Mouse (Mus musculus): Measurements from ENCODE around the gene Entpd2. TPM values are rescaled to one million over a fixed set of nuclear protein-coding genes. Genes with fewer than 3 reads are reported as not detected.

Gene Entpd2
- polyA plus RNA-seq, 1 experiment from 2014 or later: 0.20 TPM

- WGBS: 85% methylated on average over 8 of the region's 8 CpGs
These were observed 38.6 kb downstream of the Entpd2 start for GRCm38 (mm10) chr2:25434292-25434691.

GRCm38 (mm10) chr2:25436286-25436820 is 40.7 kb downstream of the Entpd2 start:
- no peaks in the 10 kb centered on the region for H3K9me3 ChIP-seq
- H3K27ac ChIP-seq (replicated peaks): no peak overlapping the region
- H3K9ac ChIP-seq (replicated peaks): no peak overlapping the region
- 94% methylated on average over 10 of the region's 10 CpGs for WGBS
- H3K4me1 ChIP-seq: no peaks in the 10 kb centered on the region
- peaks cover 56% of the 10 kb centered on the region for H3K36me3 ChIP-seq
- no peak for ATAC-seq (ENCODE audit: low FRiP score, low read depth)
- no peak overlapping the region for H3K4me2 ChIP-seq (replicated peaks)
- no peaks in the 10 kb centered on the region for H3K27me3 ChIP-seq
- no peak overlapping the region for H3K4me3 ChIP-seq

More at GRCm38 (mm10) chr2:25434292-25434691, 38.6 kb downstream of the Entpd2 start:
- Histone ChIP-seq H3K27me3 (peaks cover 19% of the 10 kb centered on the region), H3K9me3 (no peaks in the 10 kb centered on the region), H3K4me1 (peaks cover 19% of the 10 kb centered on the region), H3K9ac (replicated peaks) (no peak overlapping the region), H3K4me3 (no peak overlapping the region), H3K4me2 (replicated peaks) (no peak overlapping the region), H3K36me3 (peaks cover 40% of the 10 kb centered on the region), H3K27ac (replicated peaks) (no peak overlapping the region)
- no peak for ATAC-seq (ENCODE audit: low FRiP score, low read depth)

- no peak for ATAC-seq (ENCODE audit: low FRiP score, low read depth)
- Histone ChIP-seq H3K27ac (replicated peaks) (no peak overlapping the region), H3K4me2 (replicated peaks) (no peak overlapping the region), H3K4me3 (no peak overlapping the region), H3K36me3 (peaks cover 95% of the 10 kb centered on the region), H3K9me3 (no peaks in the 10 kb centered on the region), H3K9ac (replicated peaks) (no peak overlapping the region), H3K27me3 (no peaks in the 10 kb centered on the region), H3K4me1 (no peaks in the 10 kb centered on the region)
- 88% methylated on average over 20 of the region's 20 CpGs for WGBS
These were observed 45.4 kb downstream of the Entpd2 start for GRCm38 (mm10) chr2:25441067-25441466.

- ATAC-seq (ENCODE audit: low FRiP score, low read depth): no peak
- Histone ChIP-seq H3K4me3 (no peak overlapping the region), H3K36me3 (peaks cover 95% of the 10 kb centered on the region), H3K9me3 (no peaks in the 10 kb centered on the region), H3K27ac (replicated peaks) (no peak overlapping the region), H3K4me2 (replicated peaks) (no peak overlapping the region), H3K9ac (replicated peaks) (no peak overlapping the region), H3K4me1 (no peaks in the 10 kb centered on the region), H3K27me3 (no peaks in the 10 kb centered on the region)
- WGBS: 96% methylated on average over 14 of the region's 14 CpGs
These were observed 47.0 kb downstream of the Entpd2 start for GRCm38 (mm10) chr2:25442682-25443081.

Small RNA genes lying within 50 kb of the gene (microRNA-seq; reads per million reads assigned to microRNA genes)
- gene Mir3087: not detected

Other genes starting within 250 kb of the Entpd2 start
- 91.2 and 92.1 TPM in 2 replicates for gene Nrarp, start 215.1 kb upstream of the Entpd2 start, polyA plus RNA-seq (2016; fragmentation: Nextera tagmentation; extraction: Ambion mirVana)
- gene Tor4a, start 199.0 kb upstream of the Entpd2 start, polyA plus RNA-seq (2016; fragmentation: Nextera tagmentation; extraction: Ambion mirVana): 1.4 and 1.6 TPM in 2 replicates
- gene Nelfb, start 184.4 kb upstream of the Entpd2 start, polyA plus RNA-seq (2016; fragmentation: Nextera tagmentation; extraction: Ambion mirVana): 118 and 123 TPM in 2 replicates
- not detected in 2 replicates for gene Stpg3, start 181.2 kb upstream of the Entpd2 start, polyA plus RNA-seq (2016; fragmentation: Nextera tagmentation; extraction: Ambion mirVana)
- 0.21 and 1.6 TPM in 2 replicates for gene Fam166a, start 177.1 kb upstream of the Entpd2 start, polyA plus RNA-seq (2016; fragmentation: Nextera tagmentation; extraction: Ambion mirVana)
- gene Tubb4b, start 171.2 kb upstream of the Entpd2 start, polyA plus RNA-seq (2016; fragmentation: Nextera tagmentation; extraction: Ambion mirVana): 460 and 476 TPM in 2 replicates
- not detected in 2 replicates for gene Slc34a3, start 161.5 kb upstream of the Entpd2 start, polyA plus RNA-seq (2016; fragmentation: Nextera tagmentation; extraction: Ambion mirVana)
- not detected in 2 replicates for gene Rnf224, start 159.1 kb upstream of the Entpd2 start, polyA plus RNA-seq (2016; fragmentation: Nextera tagmentation; extraction: Ambion mirVana)
- gene Rnf208, start 153.6 kb upstream of the Entpd2 start, polyA plus RNA-seq (2016; fragmentation: Nextera tagmentation; extraction: Ambion mirVana): 31.9 and 35.3 TPM in 2 replicates
- gene Cysrt1, start 153.4 kb upstream of the Entpd2 start, polyA plus RNA-seq (2016; fragmentation: Nextera tagmentation; extraction: Ambion mirVana): not detected in 2 replicates
- gene AL732309.1, start 149.0 kb upstream of the Entpd2 start, polyA plus RNA-seq (2016; fragmentation: Nextera tagmentation; extraction: Ambion mirVana): 5.1 and 5.2 TPM in 2 replicates
- gene Tmem203, start 140.4 kb upstream of the Entpd2 start, polyA plus RNA-seq (2016; fragmentation: Nextera tagmentation; extraction: Ambion mirVana): 20.6 and 23.6 TPM in 2 replicates
- 10.1 and 10.2 TPM in 2 replicates for gene Tprn, start 133.3 kb upstream of the Entpd2 start, polyA plus RNA-seq (2016; fragmentation: Nextera tagmentation; extraction: Ambion mirVana)
- 210 and 216 TPM in 2 replicates for gene Ssna1, start 123.4 kb upstream of the Entpd2 start, polyA plus RNA-seq (2016; fragmentation: Nextera tagmentation; extraction: Ambion mirVana)
- 143 and 144 TPM in 2 replicates for gene Anapc2, start 123.4 kb upstream of the Entpd2 start, polyA plus RNA-seq (2016; fragmentation: Nextera tagmentation; extraction: Ambion mirVana)
- gene Tmem210, start 107.7 kb upstream of the Entpd2 start, polyA plus RNA-seq (2016; fragmentation: Nextera tagmentation; extraction: Ambion mirVana): not detected in 2 replicates
- gene Lrrc26, start 106.0 kb upstream of the Entpd2 start, polyA plus RNA-seq (2016; fragmentation: Nextera tagmentation; extraction: Ambion mirVana): not detected in 2 replicates
- 6.1 and 8.2 TPM in 2 replicates for gene Grin1, start 76.7 kb upstream of the Entpd2 start, polyA plus RNA-seq (2016; fragmentation: Nextera tagmentation; extraction: Ambion mirVana)
- 72.2 and 72.9 TPM in 2 replicates for gene Man1b1, start 63.5 kb upstream of the Entpd2 start, polyA plus RNA-seq (2016; fragmentation: Nextera tagmentation; extraction: Ambion mirVana)
- gene Dpp7, start 39.5 kb upstream of the Entpd2 start, polyA plus RNA-seq (2016; fragmentation: Nextera tagmentation; extraction: Ambion mirVana): 19.5 and 20.5 TPM in 2 replicates
- gene Uap1l1, start 30.2 kb upstream of the Entpd2 start, polyA plus RNA-seq (2016; fragmentation: Nextera tagmentation; extraction: Ambion mirVana): 2.9 and 7.4 TPM in 2 replicates
- 52.1 and 52.3 TPM in 2 replicates for gene Sapcd2, start 23.6 kb upstream of the Entpd2 start, polyA plus RNA-seq (2016; fragmentation: Nextera tagmentation; extraction: Ambion mirVana)
- 216 and 221 TPM in 2 replicates for gene Npdc1, start 3.5 kb downstream of the Entpd2 start, polyA plus RNA-seq (2016; fragmentation: Nextera tagmentation; extraction: Ambion mirVana)
- 0.09 TPM in 1 of 2 replicates, not detected in the other for gene Fut7, start 27.4 kb downstream of the Entpd2 start, polyA plus RNA-seq (2016; fragmentation: Nextera tagmentation; extraction: Ambion mirVana)
- gene Abca2, start 32.8 kb downstream of the Entpd2 start, polyA plus RNA-seq (2016; fragmentation: Nextera tagmentation; extraction: Ambion mirVana): 9.4 and 10.3 TPM in 2 replicates
- gene Clic3, start 61.0 kb downstream of the Entpd2 start, polyA plus RNA-seq (2016; fragmentation: Nextera tagmentation; extraction: Ambion mirVana): 2.5 and 2.9 TPM in 2 replicates
- gene Paxx, start 65.2 kb downstream of the Entpd2 start, polyA plus RNA-seq (2016; fragmentation: Nextera tagmentation; extraction: Ambion mirVana): 42.9 and 48.6 TPM in 2 replicates
- 1.5 and 1.8 TPM in 2 replicates for gene Ptgds, start 74.2 kb downstream of the Entpd2 start, polyA plus RNA-seq (2016; fragmentation: Nextera tagmentation; extraction: Ambion mirVana)
- gene Lcn12, start 98.0 kb downstream of the Entpd2 start, polyA plus RNA-seq (2016; fragmentation: Nextera tagmentation; extraction: Ambion mirVana): not detected in 2 replicates
- gene Fbxw5, start 104.9 kb downstream of the Entpd2 start, polyA plus RNA-seq (2016; fragmentation: Nextera tagmentation; extraction: Ambion mirVana): 104 and 112 TPM in 2 replicates
- 5.1 and 5.3 TPM in 2 replicates for gene C8g, start 105.8 kb downstream of the Entpd2 start, polyA plus RNA-seq (2016; fragmentation: Nextera tagmentation; extraction: Ambion mirVana)
- gene Traf2, start 151.1 kb downstream of the Entpd2 start, polyA plus RNA-seq (2016; fragmentation: Nextera tagmentation; extraction: Ambion mirVana): 32.3 and 32.4 TPM in 2 replicates
- gene Edf1, start 162.0 kb downstream of the Entpd2 start, polyA plus RNA-seq (2016; fragmentation: Nextera tagmentation; extraction: Ambion mirVana): 362 and 366 TPM in 2 replicates
- gene Mamdc4, start 179.0 kb downstream of the Entpd2 start, polyA plus RNA-seq (2016; fragmentation: Nextera tagmentation; extraction: Ambion mirVana): 5.1 and 7.2 TPM in 2 replicates
- gene Phpt1, start 179.3 kb downstream of the Entpd2 start, polyA plus RNA-seq (2016; fragmentation: Nextera tagmentation; extraction: Ambion mirVana): 166 and 173 TPM in 2 replicates
- gene Ajm1, start 185.9 kb downstream of the Entpd2 start, polyA plus RNA-seq (2016; fragmentation: Nextera tagmentation; extraction: Ambion mirVana): 1.8 and 1.9 TPM in 2 replicates
- 69.3 and 71.0 TPM in 2 replicates for gene Rabl6, start 212.6 kb downstream of the Entpd2 start, polyA plus RNA-seq (2016; fragmentation: Nextera tagmentation; extraction: Ambion mirVana)
- 0.20 and 0.36 TPM in 2 replicates for gene Ccdc183, start 221.8 kb downstream of the Entpd2 start, polyA plus RNA-seq (2016; fragmentation: Nextera tagmentation; extraction: Ambion mirVana)
- 15.4 and 20.7 TPM in 2 replicates for gene Tmem141, start 226.1 kb downstream of the Entpd2 start, polyA plus RNA-seq (2016; fragmentation: Nextera tagmentation; extraction: Ambion mirVana)
- 1.6 and 2.2 TPM in 2 replicates for gene Fcna, start 232.2 kb downstream of the Entpd2 start, polyA plus RNA-seq (2016; fragmentation: Nextera tagmentation; extraction: Ambion mirVana)